Mouse (Mus musculus) kidney, postnatal 14 days (tissue): ENCODE data around the gene Ptprk.

Experiments
- DNase-seq: peaks from one replicate; pipeline ENCODE4 v3.0.0; 2022; ENCODE audit warnings: mixed read lengths

The Ptprk gene

GRCm38 (mm10) chr10:28304292-28304875 lies 229.8 kb downstream of the Ptprk start:
- no peak for DNase-seq

- DNase-seq: no peak
These were observed 231.9 kb downstream of the Ptprk start for GRCm38 (mm10) chr10:28306451-28307086.

DNA sequence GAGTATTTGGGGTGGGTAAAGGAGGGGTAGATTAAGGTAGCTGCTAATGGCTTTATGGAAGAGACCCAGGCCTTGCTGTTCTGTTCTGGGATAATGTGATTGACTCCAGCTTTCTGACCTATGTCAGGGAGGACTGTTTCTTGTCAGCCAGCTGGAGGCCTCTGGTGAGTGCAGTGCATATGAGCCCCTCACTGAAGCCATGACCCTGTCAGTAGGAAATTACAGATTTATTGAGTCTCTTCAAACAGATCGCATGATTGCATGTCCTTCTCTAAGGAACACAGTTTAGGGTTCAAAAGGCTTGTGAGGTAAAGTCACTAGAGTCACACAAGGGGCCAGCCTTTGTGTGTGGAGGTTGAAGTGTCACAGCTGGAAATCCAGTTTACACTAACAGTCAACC lies 236.7 kb downstream of the Ptprk start:
- peak; percentile 48 for DNase-seq

GRCm38 (mm10) chr10:28322995-28323394 lies 248.4 kb downstream of the Ptprk start:
- DNase-seq: no peak

- DNase-seq: no peak
These were observed 260.6 kb downstream of the Ptprk start for GRCm38 (mm10) chr10:28335232-28335631.

GRCm38 (mm10) chr10:28338536-28338935 lies 263.9 kb downstream of the Ptprk start:
- no peak for DNase-seq

DNA sequence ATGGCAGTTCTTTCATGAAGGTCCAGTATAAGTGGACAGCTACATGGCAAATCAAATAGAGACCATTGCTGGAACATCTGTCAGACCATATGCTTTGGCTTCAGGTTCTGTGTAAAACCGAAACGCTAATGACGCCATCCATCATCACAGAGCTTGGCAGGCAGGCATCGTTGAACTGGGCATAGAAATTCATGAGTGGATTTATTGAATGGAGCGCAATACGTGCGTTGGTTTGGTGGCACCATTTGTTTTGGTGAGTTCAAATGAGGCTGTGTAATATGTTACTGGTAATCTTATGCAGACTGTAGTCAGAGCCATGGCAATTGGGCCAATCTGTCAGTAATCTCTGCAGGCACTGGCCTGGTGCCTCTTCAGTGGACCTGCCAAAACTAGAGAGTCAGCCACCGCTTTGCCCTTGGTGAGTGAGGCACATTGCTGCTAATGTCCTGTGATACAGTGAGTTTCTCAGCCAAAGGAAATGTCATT lies 270.6 kb downstream of the Ptprk start:
- DNase-seq: no peak

DNA sequence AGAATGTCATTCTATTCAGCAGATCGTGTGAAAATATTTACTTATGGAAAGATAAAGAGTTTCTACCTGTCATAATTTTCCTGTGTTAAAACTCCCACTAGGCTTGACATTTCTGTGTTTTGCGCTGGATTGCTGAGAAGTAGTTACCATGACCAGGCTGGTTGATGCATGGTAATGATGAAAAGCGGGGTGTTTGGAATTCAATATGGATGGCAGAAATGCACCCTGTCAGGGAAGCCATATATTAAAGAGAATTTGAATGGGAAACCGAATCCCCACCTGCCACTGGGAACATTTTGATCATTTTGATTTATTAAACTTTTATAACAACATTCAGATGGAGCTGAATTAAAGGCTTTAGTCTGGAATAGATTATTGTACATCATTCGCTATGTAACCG lies 290.7 kb downstream of the Ptprk start:
- no peak for DNase-seq

DNA sequence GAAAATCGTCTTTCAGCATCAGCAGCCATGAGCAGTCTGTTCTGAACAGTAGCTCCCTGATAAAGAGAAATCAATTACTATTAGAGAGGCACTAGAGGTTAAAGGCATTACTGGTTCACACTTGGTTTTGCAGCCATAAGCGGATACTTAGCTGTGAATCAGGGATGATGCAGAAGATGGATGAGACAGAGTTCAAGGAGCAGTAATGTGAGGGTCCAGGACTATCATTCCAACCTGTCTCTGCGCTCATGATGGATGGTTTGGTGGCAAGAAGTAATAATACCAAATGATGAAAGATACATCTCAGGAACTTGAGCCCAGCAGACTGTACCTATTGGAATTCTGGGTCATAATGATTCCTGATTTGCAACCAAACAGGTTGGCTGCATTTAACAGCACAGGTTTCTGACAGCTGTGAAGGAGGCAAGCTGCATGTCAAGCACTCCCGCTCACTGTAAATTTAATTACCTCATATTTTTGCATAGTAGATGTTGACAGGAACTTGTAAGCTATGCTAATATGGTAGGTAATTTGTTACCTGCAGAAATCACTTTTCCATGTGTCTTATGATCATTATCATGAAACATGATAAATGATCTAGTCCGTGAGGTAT lies 291.6 kb downstream of the Ptprk start:
- DNase-seq: no peak

GRCm38 (mm10) chr10:28369808-28370207 lies 295.2 kb downstream of the Ptprk start:
- DNase-seq: no peak

GRCm38 (mm10) chr10:28374874-28375273 lies 300.3 kb downstream of the Ptprk start:
- DNase-seq: no peak

DNA sequence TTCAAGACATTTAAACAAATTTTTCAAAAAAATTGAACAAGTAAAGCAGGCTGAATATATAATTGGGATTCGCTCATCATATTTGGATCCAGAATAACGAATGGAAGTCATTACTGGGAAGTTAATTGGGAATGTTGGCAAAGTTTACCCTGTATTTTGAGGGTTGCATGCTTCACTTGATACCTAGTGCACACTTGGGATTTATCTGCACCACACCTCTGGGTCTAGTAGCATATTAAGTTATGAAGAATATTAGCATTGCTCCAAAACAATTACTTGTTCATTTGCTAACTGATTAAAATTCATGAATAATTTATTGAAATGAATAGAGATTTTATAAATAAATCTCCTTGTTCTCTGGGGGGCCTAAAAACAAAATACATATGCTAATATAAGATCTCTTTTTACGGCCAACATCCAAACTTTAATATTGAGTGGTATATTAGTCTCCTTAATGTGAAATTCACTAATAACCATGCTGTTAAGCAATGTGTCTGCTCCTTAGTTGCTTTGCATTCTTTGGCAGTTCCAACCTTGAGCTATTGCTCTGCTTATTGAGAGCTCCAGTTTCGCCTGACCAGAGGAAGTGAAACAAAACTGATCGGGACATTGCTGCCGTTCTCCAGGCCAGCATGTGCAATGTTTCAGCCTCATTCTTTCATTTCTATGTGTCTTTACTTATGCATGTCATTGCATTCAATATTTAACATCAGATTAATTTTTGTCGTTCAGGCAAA lies 305.3 kb downstream of the Ptprk start:
- no peak for DNase-seq

DNA sequence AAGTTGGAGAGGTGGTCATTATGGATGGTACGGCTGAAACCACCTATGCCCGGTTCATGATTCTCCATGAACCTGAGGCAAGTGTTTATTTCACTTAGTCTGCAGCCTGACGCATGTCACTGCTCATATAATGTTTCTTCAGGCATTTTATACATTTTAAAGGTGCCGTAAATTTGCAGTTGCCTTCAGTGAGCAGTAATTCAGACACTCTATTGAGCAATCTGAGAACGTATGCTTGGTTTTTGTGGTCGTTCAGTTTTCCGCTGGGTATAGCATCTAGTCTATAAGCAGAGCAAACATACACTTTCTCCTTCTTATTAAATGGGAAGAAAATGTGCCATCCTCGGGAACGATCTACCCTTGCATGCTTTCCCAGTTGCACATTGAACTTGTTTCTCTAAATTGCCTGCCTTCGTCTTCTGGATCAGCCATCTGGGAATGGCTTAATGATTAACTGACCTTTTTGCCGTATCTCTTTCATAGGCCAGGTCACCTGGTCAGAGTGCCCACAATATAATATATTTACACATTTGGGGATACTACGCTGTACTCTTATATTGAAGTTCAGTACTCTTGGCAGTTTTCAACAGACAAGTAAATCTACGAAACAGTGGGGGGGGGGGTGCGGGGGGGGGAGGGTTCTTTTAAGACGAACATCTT lies 313.1 kb downstream of the Ptprk start:
- DNase-seq: peak; percentile 39

GRCm38 (mm10) chr10:28391168-28391567 lies 316.5 kb downstream of the Ptprk start:
- no peak for DNase-seq

DNA sequence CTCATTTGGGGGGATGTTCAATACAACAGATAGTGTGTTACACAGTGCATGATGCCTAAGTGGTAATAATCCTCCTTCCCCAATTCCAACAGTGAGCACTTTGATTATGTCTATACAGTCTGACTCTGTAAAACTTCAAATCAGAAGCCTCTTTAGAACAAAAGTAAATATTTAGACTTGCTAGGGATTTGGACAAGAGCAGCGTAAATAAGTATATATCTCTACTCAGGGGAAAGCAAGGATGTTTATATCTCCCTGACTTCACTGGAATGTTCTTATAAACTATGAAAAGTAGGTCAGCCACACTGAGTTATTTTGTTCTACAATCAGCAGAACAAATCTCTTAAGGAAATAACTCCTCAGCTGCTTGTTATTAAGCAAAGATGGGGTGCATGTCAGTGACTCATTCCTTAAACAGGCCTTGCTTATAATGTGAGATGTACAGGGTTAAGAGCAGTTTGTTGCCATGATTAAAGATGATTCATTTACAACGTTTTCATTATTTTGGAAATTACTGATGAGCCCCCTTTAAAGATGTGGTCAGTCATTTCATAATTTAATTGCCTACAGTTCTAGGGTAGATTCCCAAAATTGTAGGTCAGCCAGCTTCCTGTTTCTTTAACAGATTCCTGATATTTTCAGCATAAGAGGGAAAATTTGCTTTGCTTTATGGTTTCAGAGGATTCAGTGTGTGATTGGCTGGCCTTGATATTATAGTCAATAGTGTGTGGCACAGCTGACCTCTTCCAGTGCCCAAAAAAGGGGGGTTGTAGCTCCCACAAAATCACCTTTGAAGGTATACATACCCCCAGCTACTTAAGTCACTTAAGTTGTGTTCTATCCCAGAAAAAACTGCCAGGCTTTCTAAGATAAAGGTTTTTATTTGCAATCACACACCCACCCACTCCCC lies 321.2 kb downstream of the Ptprk start:
- DNase-seq: peak; percentile 14

DNA sequence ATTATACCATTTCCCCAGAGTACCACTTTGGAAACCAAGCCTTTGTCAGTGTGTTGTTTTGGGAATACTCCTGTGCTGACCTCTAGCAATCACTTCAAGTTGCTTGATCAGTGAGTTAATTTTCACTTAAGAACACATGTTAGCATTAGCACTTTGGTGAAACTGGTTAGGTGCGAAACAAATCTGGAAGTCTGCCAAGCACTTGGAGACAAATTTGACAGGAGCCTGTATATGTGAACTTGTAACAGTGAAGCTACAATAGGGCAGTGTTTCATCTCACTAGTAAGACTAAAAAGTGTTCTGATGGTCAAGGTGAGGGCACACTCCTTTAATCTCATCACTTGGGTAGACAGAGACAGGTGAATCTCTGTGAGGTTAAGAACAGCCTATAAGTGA lies 321.9 kb downstream of the Ptprk start:
- DNase-seq: peak; percentile 58

DNA sequence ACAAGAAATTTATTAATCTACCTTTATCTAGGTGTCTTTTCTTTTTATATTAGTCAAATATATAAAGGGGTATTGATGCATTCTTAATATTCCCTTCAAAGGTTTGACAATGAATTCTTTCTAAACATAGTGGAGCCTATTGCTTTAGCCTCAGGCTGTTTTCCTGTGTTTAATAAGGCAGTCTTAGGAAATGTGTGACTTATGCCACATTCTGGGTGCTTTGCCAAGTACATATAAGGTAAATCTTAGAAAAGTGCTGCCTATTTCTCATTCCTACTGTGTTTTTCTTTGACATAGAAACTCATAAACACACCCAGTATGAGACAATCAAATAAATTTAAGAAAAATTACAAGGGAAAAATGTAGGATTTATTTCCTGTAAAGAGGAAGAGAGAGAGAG lies 327.2 kb downstream of the Ptprk start:
- DNase-seq: no peak

DNA sequence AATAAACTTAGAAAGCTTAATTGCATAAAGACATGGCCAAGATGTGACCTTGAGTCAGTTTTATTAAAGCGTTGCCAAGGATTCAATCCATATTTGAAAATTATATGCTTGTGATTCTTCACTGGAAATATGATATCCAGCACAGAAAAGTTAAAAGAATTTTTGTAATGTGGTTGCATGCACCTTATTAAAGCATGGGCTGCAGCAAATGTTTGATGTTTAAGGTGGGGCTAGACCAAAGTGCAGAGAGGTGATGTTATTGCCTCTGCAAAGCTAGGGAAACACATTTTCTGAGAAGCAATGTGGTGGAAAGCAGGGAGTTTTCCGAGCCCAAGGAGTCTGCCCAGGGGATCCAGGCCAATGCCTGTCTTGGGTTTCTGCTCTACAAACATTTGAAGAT lies 334.4 kb downstream of the Ptprk start:
- DNase-seq: no peak

DNA sequence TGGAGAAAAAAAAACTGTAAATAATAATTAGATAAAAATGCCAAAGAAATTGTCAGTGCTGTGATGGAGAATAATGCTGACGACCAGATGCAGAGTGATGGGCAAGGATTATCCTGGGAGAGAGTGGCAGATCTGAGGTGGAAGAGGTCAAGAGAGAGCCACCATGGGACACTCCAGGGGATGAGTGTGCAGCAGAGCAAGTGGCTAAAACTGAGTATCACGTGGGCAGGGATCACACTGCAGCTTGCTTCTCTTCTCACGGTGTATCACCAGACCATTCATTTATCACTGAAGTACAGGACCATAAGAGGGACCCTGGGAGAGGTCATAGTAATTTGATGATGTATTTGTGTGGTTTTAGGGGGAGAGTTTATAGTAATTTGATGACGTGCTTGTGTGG lies 340.2 kb downstream of the Ptprk start:
- DNase-seq: no peak

GRCm38 (mm10) chr10:28422622-28423021 lies 348.0 kb downstream of the Ptprk start:
- DNase-seq: no peak

- peak; percentile 21 for DNase-seq
These were observed 350.8 kb downstream of the Ptprk start for GRCm38 (mm10) chr10:28425371-28425770.

DNA sequence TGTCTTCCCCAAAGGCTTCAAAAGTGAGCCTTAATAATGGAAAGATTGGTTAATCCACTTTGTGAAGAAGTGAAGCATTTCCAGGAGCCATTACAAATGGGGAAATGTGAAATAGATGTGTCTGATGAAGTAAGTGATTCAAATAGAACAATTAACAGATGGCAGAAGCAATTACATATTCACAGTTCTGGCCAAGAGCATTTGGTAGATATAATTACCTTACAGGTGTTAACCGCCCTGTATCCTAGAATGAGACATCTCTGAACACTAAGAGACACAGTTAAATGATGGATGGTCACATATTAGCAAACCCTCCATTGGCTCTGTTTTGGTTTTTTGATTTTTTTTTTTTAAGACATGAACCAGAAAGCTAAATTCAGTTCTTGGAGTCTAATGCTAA lies 361.5 kb downstream of the Ptprk start:
- no peak for DNase-seq
